Mouse (Mus musculus): Measurements from ENCODE around the gene Sh3kbp1. TPM values are rescaled to one million over a fixed set of nuclear protein-coding genes. Genes with fewer than 3 reads are reported as not detected.

Sh3kbp1 gene
- total and polyA plus RNA-seq, 3 experiments: 18.6 to 37.7 TPM; not detected in 1

DNA sequence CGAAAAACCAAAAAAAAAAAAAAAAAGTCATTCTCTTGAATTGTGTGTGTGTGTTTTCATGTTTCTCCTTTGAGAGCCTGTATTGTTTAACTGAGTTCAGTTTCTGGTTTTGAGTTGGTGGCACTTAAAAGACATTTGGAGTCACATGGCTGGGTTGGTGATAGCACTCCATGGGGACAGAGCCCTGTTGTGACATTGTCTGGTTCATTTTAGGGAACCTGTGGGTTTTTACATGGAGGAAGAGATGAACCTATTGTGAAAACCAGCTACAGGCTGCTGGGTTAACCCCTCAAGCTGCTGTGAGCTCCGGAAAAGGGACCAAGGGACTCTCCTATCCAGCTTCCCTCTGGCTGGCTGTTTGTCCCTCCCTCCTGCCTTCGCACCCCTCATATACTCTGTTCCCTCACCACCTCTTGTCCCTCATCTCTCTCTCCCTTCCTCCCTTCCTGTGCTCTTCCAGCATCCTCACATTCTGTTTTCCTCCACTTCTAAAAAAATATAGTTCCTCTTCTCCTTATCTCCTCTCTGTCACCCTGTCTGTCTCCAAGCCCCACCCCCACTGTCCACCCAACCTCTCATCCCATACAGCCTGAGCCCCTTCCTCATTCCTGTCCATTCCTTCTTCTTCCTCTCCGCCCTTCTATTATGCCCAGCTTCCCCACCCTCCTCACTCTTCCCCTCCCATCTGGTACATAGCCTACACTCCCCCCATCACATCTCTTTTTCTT is 11.6 kb downstream of the Sh3kbp1 start:
- Histone ChIP-seq H3K27me3 (ENCODE audit: control insufficient read depth in 1 of 2, insufficient read depth in 2 of 2, low read length in 2 of 2) (no peaks in the 10 kb centered on the region), H3K27ac (ENCODE audit: control insufficient read depth, low read depth, low read length) (peak overlapping the region; percentile 53), H3K9me3 (replicated peaks; ENCODE audit: insufficient read depth, low read length) (no peaks in the 10 kb centered on the region), H3K9ac (ENCODE audit: control insufficient read depth, low read depth, low read length, poor library complexity, severe bottlenecking) (no peak overlapping the region), H3K36me3 (ENCODE audit: control insufficient read depth in 1 of 2, insufficient read depth in 2 of 2, low read length in 2 of 2) (peaks cover 0 to 28% of the 10 kb centered on the region in 2 experiments; a peak in 2 of 4 replicates), H3K4me3 (ENCODE audit: control insufficient read depth in 1 of 2, insufficient read depth in 1 of 2, low read depth in 2 of 2, low read length in 2 of 2) (no peak overlapping the region), H3K79me2 (ENCODE audit: control insufficient read depth, insufficient read depth, low read length, poor library complexity) (no peaks in the 10 kb centered on the region), H3K4me1 (ENCODE audit: control insufficient read depth in 1 of 2, insufficient read depth in 2 of 2, low read length in 2 of 2) (peaks cover 25 to 33% of the 10 kb centered on the region in 2 experiments)
- DNase-seq (ENCODE audit: low read depth, low spot score): peak; percentile 84
- TF ChIP-seq ZNF384 (IDR thresholded peaks at IDR 0.05; ENCODE audit: low read depth, low read length) (peak; percentile 84), MAFK (IDR thresholded peaks at IDR 0.05; ENCODE audit: borderline replicate concordance, low read depth, low read length) (no peak), E2F4 (IDR thresholded peaks at IDR 0.05; ENCODE audit: borderline replicate concordance, low read depth, low read length) (no peak), TBP (IDR thresholded peaks at IDR 0.05; ENCODE audit: low read depth, low read length) (0 out of 2 replicates have a peak, but pooled peaks have one; percentile 36), HCFC1 (IDR thresholded peaks at IDR 0.05; ENCODE audit: low read depth, low read length) (no peak), MYC (IDR thresholded peaks at IDR 0.05; ENCODE audit: low read depth, low read length) (peak; percentile 51; the same call in 1 of the 2 replicates), MEF2A (IDR thresholded peaks at IDR 0.05; ENCODE audit: extremely low read depth, insufficient replicate concordance, low read depth, low read length, poor library complexity, severe bottlenecking) (no peak), ELF1 (IDR thresholded peaks at IDR 0.05; ENCODE audit: low read depth, low read length) (no peak), CHD2 (IDR thresholded peaks at IDR 0.05; ENCODE audit: low read length) (no peak), KAT2A (conservative IDR thresholded peaks at IDR 0.05; ENCODE audit: low read depth, low read length) (no peak), GATA1 (IDR thresholded peaks at IDR 0.05; ENCODE audit: low read depth, low read length) (peak; percentile 73), POLR2AphosphoS5 (IDR thresholded peaks at IDR 0.05; ENCODE audit: borderline replicate concordance, low read depth, low read length) (no peak), ZMIZ1 (IDR thresholded peaks at IDR 0.05; ENCODE audit: low read depth, low read length) (no peak), ETS1 (IDR thresholded peaks at IDR 0.05; ENCODE audit: low read depth, low read length) (peak; percentile 38; the same call in 1 of the 2 replicates), MAZ (IDR thresholded peaks at IDR 0.05; ENCODE audit: low read depth, low read length) (no peak), SMC3 (IDR thresholded peaks at IDR 0.05; ENCODE audit: low read depth, low read length) (no peak), ZC3H11A (IDR thresholded peaks at IDR 0.05; ENCODE audit: low read depth, low read length) (no peak), NELFE (IDR thresholded peaks at IDR 0.05; ENCODE audit: low read depth, low read length) (no peak), EP300 (IDR thresholded peaks at IDR 0.05; ENCODE audit: low read depth in 1 of 2, low read length in 2 of 2) (peak; percentile 73 to 77), GABPA (IDR thresholded peaks at IDR 0.05; ENCODE audit: low read depth, low read length) (no peak), MXI1 (IDR thresholded peaks at IDR 0.05; ENCODE audit: low read depth, low read length) (peak; percentile 79), RCOR1 (IDR thresholded peaks at IDR 0.05; ENCODE audit: low read depth, low read length) (no peak), NRF1 (IDR thresholded peaks at IDR 0.05; ENCODE audit: insufficient read depth, low read depth, low read length, poor library complexity, severe bottlenecking) (no peak), POLR2AphosphoS2 (IDR thresholded peaks at IDR 0.05; ENCODE audit: low read length) (no peak), JUND (IDR thresholded peaks at IDR 0.05; ENCODE audit: low read depth, low read length) (no peak), TAL1 (IDR thresholded peaks at IDR 0.05; ENCODE audit: low read length) (peak; percentile 50), TCF12 (IDR thresholded peaks at IDR 0.05; ENCODE audit: low read depth, low read length) (peak; percentile 69), UBTF (IDR thresholded peaks at IDR 0.05; ENCODE audit: borderline replicate concordance, insufficient read depth, low read depth, low read length) (no peak), BHLHE40 (IDR thresholded peaks at IDR 0.05; ENCODE audit: borderline replicate concordance, low read depth, low read length) (peak; percentile 31; the same call in 1 of the 2 replicates), MYB (IDR thresholded peaks at IDR 0.05; ENCODE audit: low read depth, low read length) (no peak), RAD21 (IDR thresholded peaks at IDR 0.05; ENCODE audit: low read depth, low read length) (no peak), SIN3A (IDR thresholded peaks at IDR 0.05; ENCODE audit: low read length) (no peak; the same call in 1 of the 2 replicates), CHD1 (IDR thresholded peaks at IDR 0.05; ENCODE audit: low read depth, low read length) (no peak), POLR2A (IDR thresholded peaks at IDR 0.05; ENCODE audit: control insufficient read depth in 1 of 2, insufficient read depth in 1 of 2, low read depth in 1 of 2, low read length in 2 of 2, poor library complexity in 1 of 2) (no peak), USF1 (IDR thresholded peaks at IDR 0.05; ENCODE audit: low read depth, low read length) (peak; percentile 85), MAX (IDR thresholded peaks at IDR 0.05; ENCODE audit: low read length) (0 out of 2 replicates have a peak, but pooled peaks have one; percentile 37), CTCF (IDR thresholded peaks at IDR 0.05 in 2 of 3, conservative IDR thresholded peaks at IDR 0.05 in 1 of 3; ENCODE audit: control insufficient read depth in 1 of 3, insufficient read depth in 1 of 3, low read depth in 2 of 3, low read length in 3 of 3, poor library complexity in 1 of 3, severe bottlenecking in 1 of 3) (no peak)
